In genomic region chr3:109470651-109471255, GRCm38 (mm10) we compare ENCODE assay signal across 19 mouse cellular contexts.
"Had no signal": no experiment of that assay in that cellular context is flagged by ENCODE, and none has a peak within 500 bp of the region (broad histone marks: within the 10 kb centered on the region; RNA-seq: fewer than 3 reads in every experiment).

No protein-coding gene starts in this region.

- DNase-seq: kidney, postnatal 25 days; layer of hippocampus, adult 9-11 months; liver, embryonic 13.5 days; liver, postnatal 0 days; lung, embryonic 14.5 days; right cerebral cortex, adult 18-20 months; right cerebral cortex, postnatal 14 days; spleen, adult 18-20 months; thymus, postnatal 25 days had no signal

- H3K27ac ChIP-seq: layer of hippocampus, adult 2 months; limb, embryonic 10.5 days; limb, embryonic 13.5 days; liver, embryonic 13.5 days; midbrain, embryonic 12.5 days; midbrain, embryonic 15.5 days; neural tube, embryonic 12.5 days; neural tube, embryonic 15.5 days; stomach, embryonic 15.5 days had no signal

- H3K4me3 ChIP-seq: layer of hippocampus, adult 2 months; limb, embryonic 10.5 days; limb, embryonic 13.5 days; liver, embryonic 13.5 days; midbrain, embryonic 12.5 days; midbrain, embryonic 15.5 days; neural tube, embryonic 12.5 days; neural tube, embryonic 15.5 days; stomach, embryonic 15.5 days had no signal

- H3K9me3 ChIP-seq: limb, embryonic 10.5 days; limb, embryonic 13.5 days; liver, embryonic 13.5 days; midbrain, embryonic 12.5 days; midbrain, embryonic 15.5 days; neural tube, embryonic 12.5 days; neural tube, embryonic 15.5 days; stomach, embryonic 15.5 days had no signal

- H3K4me1 ChIP-seq: midbrain, embryonic 12.5 days; midbrain, embryonic 15.5 days; neural tube, embryonic 12.5 days; neural tube, embryonic 15.5 days; stomach, embryonic 15.5 days had no signal

- ATAC-seq: inflammation-experienced regulatory T-cells, adult 6 months; liver, postnatal 0 days; lung, postnatal 0 days; midbrain, embryonic 15.5 days had no signal

- H3K36me3 ChIP-seq: limb, embryonic 10.5 days; limb, embryonic 13.5 days; liver, embryonic 13.5 days; midbrain, embryonic 12.5 days; midbrain, embryonic 15.5 days; neural tube, embryonic 12.5 days; neural tube, embryonic 15.5 days; stomach, embryonic 15.5 days had no signal

- H3K4me2 ChIP-seq: limb, embryonic 13.5 days; liver, embryonic 13.5 days; lung, embryonic 14.5 days; midbrain, embryonic 12.5 days; midbrain, embryonic 15.5 days; neural tube, embryonic 12.5 days; neural tube, embryonic 15.5 days; stomach, embryonic 15.5 days had no signal

- H3K27me3 ChIP-seq: limb, embryonic 13.5 days; liver, embryonic 13.5 days; midbrain, embryonic 12.5 days; midbrain, embryonic 15.5 days; neural tube, embryonic 12.5 days; neural tube, embryonic 15.5 days; stomach, embryonic 15.5 days had no signal

- H3K9ac ChIP-seq: limb, embryonic 13.5 days; liver, embryonic 13.5 days; liver, postnatal 0 days; lung, embryonic 14.5 days; midbrain, embryonic 12.5 days; midbrain, embryonic 15.5 days; neural tube, embryonic 12.5 days; neural tube, embryonic 15.5 days; stomach, embryonic 15.5 days had no signal
